ENCODE assay signal across 18 mouse cellular contexts in the genomic region with DNA sequence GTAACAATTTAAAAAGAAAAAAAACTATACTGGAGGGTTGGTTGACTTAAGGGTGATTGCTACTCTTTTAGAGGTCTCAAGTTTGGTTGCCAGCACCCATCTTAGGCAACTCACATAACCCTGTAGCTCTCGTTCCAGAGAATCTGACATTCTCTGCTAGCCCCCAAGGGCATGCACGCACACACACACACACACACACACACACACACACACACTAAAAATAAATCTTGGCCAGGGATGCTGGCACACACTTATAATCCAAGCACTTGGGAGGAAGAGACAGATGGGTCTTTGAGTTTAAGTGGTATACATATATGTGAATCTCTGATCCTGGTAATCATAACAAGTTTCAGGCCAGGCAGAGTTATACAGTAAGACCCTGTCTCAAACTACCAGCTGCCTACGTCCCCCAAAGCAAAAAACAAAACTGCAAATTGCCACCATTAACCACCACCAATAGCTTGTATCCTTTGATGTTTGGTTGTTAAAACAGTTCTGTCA.
"Had no signal": no experiment of that assay in that cellular context is flagged by ENCODE, and none has a peak within 500 bp of the region (broad histone marks: within the 10 kb centered on the region; RNA-seq: fewer than 3 reads in every experiment).

No protein-coding gene starts in this region.

- H3K27ac ChIP-seq: kidney, embryonic 15.5 days; left cerebral cortex, adult 2 months; liver, embryonic 13.5 days; midbrain, embryonic 10.5 days; midbrain, embryonic 13.5 days; neural tube, embryonic 13.5 days had no signal

- ATAC-seq: midbrain, embryonic 13.5 days; midbrain, embryonic 16.5 days had no signal

- H3K4me3 ChIP-seq: kidney, embryonic 15.5 days; left cerebral cortex, adult 2 months; liver, embryonic 13.5 days; megakaryocyte, embryonic 14.5 days; midbrain, embryonic 10.5 days; midbrain, embryonic 13.5 days; myocyte; neural tube, embryonic 13.5 days had no signal

- H3K4me1 ChIP-seq: kidney, embryonic 15.5 days; midbrain, embryonic 10.5 days; midbrain, embryonic 13.5 days; neural tube, embryonic 13.5 days had no signal

- H3K9me3 ChIP-seq: kidney, embryonic 15.5 days; liver, embryonic 13.5 days; megakaryocyte, embryonic 14.5 days; midbrain, embryonic 10.5 days; midbrain, embryonic 13.5 days; neural tube, embryonic 13.5 days had no signal

- H3K27me3 ChIP-seq: kidney, embryonic 15.5 days; liver, embryonic 13.5 days; midbrain, embryonic 13.5 days; neural tube, embryonic 13.5 days had no signal

- DNase-seq: kidney, postnatal 10 days; kidney, postnatal 36 days; layer of hippocampus, postnatal 36 days; liver, embryonic 13.5 days; lung, adult 2 months; lung, postnatal 36 days; retina, postnatal 1 day; right cerebral cortex, postnatal 25 days; thymus, adult 18-20 months; thymus, postnatal 36 days had no signal

- H3K9ac ChIP-seq: kidney, embryonic 15.5 days; liver, embryonic 13.5 days; midbrain, embryonic 13.5 days; neural tube, embryonic 13.5 days had no signal

- H3K4me2 ChIP-seq: kidney, embryonic 15.5 days; liver, embryonic 13.5 days; midbrain, embryonic 13.5 days; neural tube, embryonic 13.5 days had no signal
